Mouse (Mus musculus): ENCODE data around the gene Rep15. TPM values are rescaled to one million over a fixed set of nuclear protein-coding genes. Genes with fewer than 3 reads are reported as not detected.

Rep15 gene
- polyA plus RNA-seq, 1 experiment = not detected

GRCm38 (mm10) chr6:147059326-147059725 is 26.9 kb downstream of the Rep15 start:
- Histone ChIP-seq H3K27ac (ENCODE audit: control insufficient read depth, insufficient read depth, low read depth, low read length, poor library complexity) (no peak overlapping the region), H3K4me1 (ENCODE audit: control insufficient read depth, insufficient read depth, low read length) (no peaks in the 10 kb centered on the region; the same call in 1 of the 2 replicates), H3K4me3 (replicated peaks; ENCODE audit: control insufficient read depth, low read depth, low read length) (no peak overlapping the region)
- no peak for TF ChIP-seq CTCF (IDR thresholded peaks at IDR 0.05; ENCODE audit: control insufficient read depth, insufficient read depth, low read length)
- TF ChIP-seq POLR2A (IDR thresholded peaks at IDR 0.05; ENCODE audit: borderline replicate concordance, control insufficient read depth, low read depth, low read length) = no peak
- WGBS = 84% methylated on average over 7 of the region's 7 CpGs

GRCm38 (mm10) chr6:147061630-147062029 is 29.2 kb downstream of the Rep15 start:
- no peaks in the 10 kb centered on the region for H3K4me1 ChIP-seq (ENCODE audit: control insufficient read depth, insufficient read depth, low read length)
- WGBS = 89% methylated on average over 9 of the region's 9 CpGs
- no peak overlapping the region for H3K27ac ChIP-seq (ENCODE audit: control insufficient read depth, insufficient read depth, low read depth, low read length, poor library complexity)
- H3K4me3 ChIP-seq (replicated peaks; ENCODE audit: control insufficient read depth, low read depth, low read length) = no peak overlapping the region
- TF ChIP-seq POLR2A (IDR thresholded peaks at IDR 0.05; ENCODE audit: borderline replicate concordance, control insufficient read depth, low read depth, low read length) = no peak
- no peak for TF ChIP-seq CTCF (IDR thresholded peaks at IDR 0.05; ENCODE audit: control insufficient read depth, insufficient read depth, low read length)

- WGBS = 86% methylated on average over 7 of the region's 7 CpGs
- H3K4me3 ChIP-seq (replicated peaks; ENCODE audit: control insufficient read depth, low read depth, low read length) = no peak overlapping the region
- no peak overlapping the region for H3K27ac ChIP-seq (ENCODE audit: control insufficient read depth, insufficient read depth, low read depth, low read length, poor library complexity)
- H3K4me1 ChIP-seq (ENCODE audit: control insufficient read depth, insufficient read depth, low read length) = no peaks in the 10 kb centered on the region
- TF ChIP-seq POLR2A (IDR thresholded peaks at IDR 0.05; ENCODE audit: borderline replicate concordance, control insufficient read depth, low read depth, low read length) (no peak), CTCF (IDR thresholded peaks at IDR 0.05; ENCODE audit: control insufficient read depth, insufficient read depth, low read length) (no peak)
Measured at GRCm38 (mm10) chr6:147062034-147062433, 29.6 kb downstream of the Rep15 start.

GRCm38 (mm10) chr6:147062694-147063093 is 30.3 kb downstream of the Rep15 start:
- H3K4me3 ChIP-seq (replicated peaks; ENCODE audit: control insufficient read depth, low read depth, low read length) = no peak overlapping the region
- TF ChIP-seq CTCF (IDR thresholded peaks at IDR 0.05; ENCODE audit: control insufficient read depth, insufficient read depth, low read length) (no peak), POLR2A (IDR thresholded peaks at IDR 0.05; ENCODE audit: borderline replicate concordance, control insufficient read depth, low read depth, low read length) (no peak)
- no peak overlapping the region for H3K27ac ChIP-seq (ENCODE audit: control insufficient read depth, insufficient read depth, low read depth, low read length, poor library complexity)
- no peaks in the 10 kb centered on the region for H3K4me1 ChIP-seq (ENCODE audit: control insufficient read depth, insufficient read depth, low read length)
- WGBS = 93% methylated on average over 7 of the region's 7 CpGs

- no peak overlapping the region for H3K4me3 ChIP-seq (replicated peaks; ENCODE audit: control insufficient read depth, low read depth, low read length)
- H3K4me1 ChIP-seq (ENCODE audit: control insufficient read depth, insufficient read depth, low read length) = no peaks in the 10 kb centered on the region
- WGBS = 90% methylated on average over 10 of the region's 10 CpGs
- TF ChIP-seq POLR2A (IDR thresholded peaks at IDR 0.05; ENCODE audit: borderline replicate concordance, control insufficient read depth, low read depth, low read length) = no peak
- no peak for TF ChIP-seq CTCF (IDR thresholded peaks at IDR 0.05; ENCODE audit: control insufficient read depth, insufficient read depth, low read length)
- H3K27ac ChIP-seq (ENCODE audit: control insufficient read depth, insufficient read depth, low read depth, low read length, poor library complexity) = no peak overlapping the region
Measured at GRCm38 (mm10) chr6:147064226-147064943, 32.0 kb downstream of the Rep15 start.

GRCm38 (mm10) chr6:147064944-147065261 is 32.5 kb downstream of the Rep15 start:
- Histone ChIP-seq H3K4me3 (replicated peaks; ENCODE audit: control insufficient read depth, low read depth, low read length) (no peak overlapping the region), H3K27ac (ENCODE audit: control insufficient read depth, insufficient read depth, low read depth, low read length, poor library complexity) (no peak overlapping the region), H3K4me1 (ENCODE audit: control insufficient read depth, insufficient read depth, low read length) (no peaks in the 10 kb centered on the region)
- TF ChIP-seq POLR2A (IDR thresholded peaks at IDR 0.05; ENCODE audit: borderline replicate concordance, control insufficient read depth, low read depth, low read length) = no peak
- WGBS = 84% methylated on average over 6 of the region's 6 CpGs

- WGBS = 71% methylated on average over 5 of the region's 5 CpGs
Measured at GRCm38 (mm10) chr6:147075808-147076387, 43.5 kb downstream of the Rep15 start.

GRCm38 (mm10) chr6:147076878-147077277 is 44.5 kb downstream of the Rep15 start:
- TF ChIP-seq CTCF (IDR thresholded peaks at IDR 0.05; ENCODE audit: control insufficient read depth, insufficient read depth, low read length) (no peak), POLR2A (IDR thresholded peaks at IDR 0.05; ENCODE audit: borderline replicate concordance, control insufficient read depth, low read depth, low read length) (no peak)

More at GRCm38 (mm10) chr6:147075808-147076387, 43.5 kb downstream of the Rep15 start:
- peaks cover 1% of the 10 kb centered on the region; the same call in 1 of the 2 replicates for H3K4me1 ChIP-seq (ENCODE audit: control insufficient read depth, insufficient read depth, low read length)
- no peak overlapping the region for H3K27ac ChIP-seq (ENCODE audit: control insufficient read depth, insufficient read depth, low read depth, low read length, poor library complexity)
- no peak overlapping the region for H3K4me3 ChIP-seq (replicated peaks; ENCODE audit: control insufficient read depth, low read depth, low read length)
- no peak for TF ChIP-seq CTCF (IDR thresholded peaks at IDR 0.05; ENCODE audit: control insufficient read depth, insufficient read depth, low read length)
- TF ChIP-seq POLR2A (IDR thresholded peaks at IDR 0.05; ENCODE audit: borderline replicate concordance, control insufficient read depth, low read depth, low read length) = no peak

More at GRCm38 (mm10) chr6:147076878-147077277, 44.5 kb downstream of the Rep15 start:
- Histone ChIP-seq H3K4me3 (replicated peaks; ENCODE audit: control insufficient read depth, low read depth, low read length) (no peak overlapping the region), H3K27ac (ENCODE audit: control insufficient read depth, insufficient read depth, low read depth, low read length, poor library complexity) (no peak overlapping the region), H3K4me1 (ENCODE audit: control insufficient read depth, insufficient read depth, low read length) (peaks cover 1% of the 10 kb centered on the region; the same call in 1 of the 2 replicates)
- 89% methylated on average over 8 of the region's 8 CpGs for WGBS

Measured in bone marrow, adult 2 months (tissue).